Mouse (Mus musculus) retina, postnatal 1 day (tissue): ENCODE measurements at regions not wholly inside any gene's neighbourhood (a gene's known extent, or its start where the extent isn't known, plus 50 kb on each side); places are given as distances from the start of the nearest gene placed in this dataset.

ENCODE experiments used
- DNase-seq: peaks from one replicate; pipeline ENCODE4 v3.0.0-alpha.2; 2012

- no peak for DNase-seq
Observed at GRCm38 (mm10) chr5:61155390-61156225, 653.0 kb upstream of the G6pd2 start.

- peak; percentile 37 for DNase-seq
Observed at GRCm38 (mm10) chr5:61156226-61156565, 652.4 kb upstream of the G6pd2 start.
